Mouse (Mus musculus): ENCODE data around the gene Olfr314.
"Not testable (repeated sequence)": the region's sequence is repeated elsewhere in the genome, so short reads cannot be mapped to it uniquely, and the experiment has no call there.

The Olfr314 gene

DNA sequence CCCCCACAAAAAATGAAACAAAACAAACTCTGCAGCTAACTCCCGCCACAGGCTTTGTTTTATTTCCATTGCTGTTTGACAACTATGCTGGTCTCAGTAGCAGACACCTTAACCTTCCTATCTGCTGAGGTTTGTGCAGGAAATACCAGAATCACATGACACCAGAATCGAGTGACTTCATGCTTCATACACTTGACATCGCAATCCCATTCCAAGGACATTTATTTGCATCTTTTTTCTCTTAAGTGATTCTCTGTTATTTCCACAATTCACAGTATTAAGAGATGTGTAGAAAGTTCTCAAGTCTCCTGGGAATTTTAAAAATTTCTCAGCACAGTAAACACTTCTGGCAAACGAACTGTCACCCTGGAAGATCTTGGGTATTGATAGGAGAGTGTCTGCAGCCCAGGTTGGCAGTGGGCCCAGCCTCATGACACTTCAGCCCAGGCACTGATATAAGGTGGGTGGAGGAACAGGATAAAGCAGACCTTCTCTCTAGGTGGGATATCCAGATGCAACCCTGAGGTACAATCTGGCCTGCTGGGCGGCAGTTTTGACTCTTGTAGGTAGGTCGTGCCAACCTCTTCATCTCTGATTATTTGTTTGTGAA is at the start of gene Olfr314:
Olfr314 (plus strand) TSS at position 473 of the 610 bp plus-strand sequence.
- DNase-seq (ENCODE audit: extremely low read depth, insufficient read length, low spot score): no peak

DNA sequence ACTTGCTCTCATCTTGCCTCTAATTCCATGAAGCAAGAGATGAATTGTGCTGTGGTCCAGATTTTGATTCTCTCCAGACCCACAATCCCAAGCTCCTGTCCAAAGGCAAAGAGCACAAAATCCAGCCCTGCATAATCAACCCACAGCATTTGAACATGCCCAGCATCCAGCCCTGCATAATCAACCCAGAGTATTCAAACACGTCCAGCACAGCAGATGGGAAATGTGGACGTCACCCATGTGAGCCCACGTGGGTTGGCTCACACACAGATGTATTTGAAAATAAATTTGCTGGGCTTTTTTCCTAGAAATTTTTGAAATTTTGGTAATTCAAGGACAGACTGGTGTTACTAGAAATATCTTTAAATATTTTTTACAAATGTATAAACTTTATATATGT is 49.4 kb upstream of the Olfr314 start:
- DNase-seq (ENCODE audit: extremely low read depth, insufficient read length, low spot score): no peak

DNA sequence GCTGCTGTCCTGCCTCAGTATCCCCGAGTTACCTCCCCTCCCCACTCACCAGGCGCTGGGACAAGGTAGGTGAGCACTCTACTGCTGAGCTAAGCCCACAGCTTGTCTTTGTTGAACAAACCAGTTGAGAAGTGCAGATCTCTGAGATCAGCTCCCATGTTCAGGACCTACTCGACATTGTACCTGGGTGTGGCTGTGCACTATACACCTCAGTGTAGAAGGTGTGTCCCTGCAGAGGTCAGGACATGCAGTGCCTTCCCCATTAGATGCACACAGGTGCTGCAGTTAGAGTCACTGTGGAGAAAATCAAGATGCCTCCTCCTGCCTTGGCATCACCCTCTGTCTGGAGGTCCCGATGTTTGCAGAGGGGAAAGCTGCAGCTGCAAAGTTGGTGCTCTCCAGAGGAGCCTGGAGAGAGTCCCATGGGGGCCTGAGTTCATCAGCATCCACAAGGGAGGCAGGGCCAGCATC is 43.9 kb upstream of the Olfr314 start, which contains the start of gene Olfr317:
Olfr317 (minus strand) TSS at position 421 of the 471 bp plus-strand sequence.
- no peak for DNase-seq (ENCODE audit: extremely low read depth, insufficient read length, low spot score)

DNA sequence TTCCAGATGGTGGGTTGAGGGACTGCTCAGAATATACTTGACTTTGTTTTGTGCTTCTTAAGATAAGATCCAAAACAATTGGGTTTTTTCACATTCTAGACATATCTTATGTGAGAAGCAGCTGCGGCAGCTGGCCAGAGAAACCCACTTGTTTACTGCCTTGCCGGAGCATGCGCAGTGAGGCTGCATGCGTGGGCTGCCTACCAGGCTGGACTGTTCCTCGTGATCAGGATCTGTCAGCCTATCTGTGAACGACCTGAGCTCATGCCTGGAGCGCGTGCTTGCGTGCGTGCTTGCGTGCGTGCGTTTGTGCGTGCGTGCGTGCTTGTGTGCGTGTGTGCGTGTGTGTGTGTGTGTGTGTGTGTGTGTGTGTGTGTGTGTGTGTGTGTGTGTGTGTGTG is 31.7 kb upstream of the Olfr314 start:
- not testable (repeated sequence) for DNase-seq (ENCODE audit: extremely low read depth, insufficient read length, low spot score)

DNA sequence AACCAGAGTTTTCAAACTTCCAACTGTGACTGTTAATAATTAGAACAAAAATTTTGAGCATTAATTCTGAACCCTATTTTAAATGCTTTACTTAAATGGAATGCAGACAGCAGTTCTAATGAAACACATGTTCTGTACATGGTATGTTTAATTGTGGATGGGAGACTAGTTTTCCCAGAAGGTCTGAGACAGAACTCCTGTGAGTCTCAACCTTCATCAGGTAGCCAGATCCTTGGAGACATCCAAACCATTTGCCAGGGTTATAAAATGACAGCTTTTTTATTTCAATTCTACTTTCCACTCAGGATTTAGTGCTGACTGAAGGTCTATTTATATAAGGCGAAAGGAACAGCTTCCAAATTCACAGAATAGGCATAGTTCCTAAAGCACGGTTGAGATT is 30.3 kb upstream of the Olfr314 start, which contains the start of gene Olfr316:
Olfr316 (plus strand) TSS at position 301 of the 400 bp plus-strand sequence.
- DNase-seq (ENCODE audit: extremely low read depth, insufficient read length, low spot score): no peak

DNA sequence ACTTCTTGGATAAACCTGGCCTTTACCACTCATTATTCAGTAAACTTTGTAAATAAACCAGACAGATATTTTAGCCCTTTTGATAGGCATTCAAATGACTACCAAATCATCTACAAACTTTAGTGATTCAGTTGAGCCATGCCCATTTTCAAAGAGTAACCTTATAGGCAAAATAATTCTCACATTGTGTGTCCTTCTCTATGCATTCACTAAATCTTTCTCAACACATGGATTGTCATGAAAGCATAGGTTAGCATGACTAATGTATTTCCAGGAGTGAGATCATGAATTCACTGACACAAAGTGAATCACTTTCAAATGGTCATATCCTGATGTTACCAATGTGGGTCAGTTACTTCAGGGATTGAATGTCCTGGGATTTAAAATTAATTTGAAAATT is 9.9 kb upstream of the Olfr314 start, which contains the start of gene Olfr315:
Olfr315 (plus strand) TSS at position 301 of the 400 bp plus-strand sequence.
- no peak for DNase-seq (ENCODE audit: extremely low read depth, insufficient read length, low spot score)

DNA sequence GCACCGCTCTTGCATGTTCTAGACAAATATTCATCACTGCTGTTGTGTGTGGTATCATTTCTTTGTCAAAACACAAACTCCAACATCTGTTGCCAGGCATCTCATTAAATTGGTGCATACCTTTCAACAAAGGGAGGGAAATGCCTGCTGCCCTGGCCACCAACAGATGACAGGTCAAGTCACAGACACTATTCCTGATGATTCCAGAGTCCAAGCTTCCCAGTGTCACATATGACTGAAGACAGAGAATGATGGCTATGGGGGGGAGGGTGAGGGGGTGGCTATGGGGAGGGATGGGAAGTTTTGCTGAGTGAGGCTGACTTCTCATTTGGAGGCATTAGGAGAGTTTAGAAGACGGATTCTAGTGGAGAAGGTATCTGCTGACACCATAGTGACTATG is 1.4 kb downstream of the Olfr314 start:
- no peak for DNase-seq (ENCODE audit: extremely low read depth, insufficient read length, low spot score)

DNA sequence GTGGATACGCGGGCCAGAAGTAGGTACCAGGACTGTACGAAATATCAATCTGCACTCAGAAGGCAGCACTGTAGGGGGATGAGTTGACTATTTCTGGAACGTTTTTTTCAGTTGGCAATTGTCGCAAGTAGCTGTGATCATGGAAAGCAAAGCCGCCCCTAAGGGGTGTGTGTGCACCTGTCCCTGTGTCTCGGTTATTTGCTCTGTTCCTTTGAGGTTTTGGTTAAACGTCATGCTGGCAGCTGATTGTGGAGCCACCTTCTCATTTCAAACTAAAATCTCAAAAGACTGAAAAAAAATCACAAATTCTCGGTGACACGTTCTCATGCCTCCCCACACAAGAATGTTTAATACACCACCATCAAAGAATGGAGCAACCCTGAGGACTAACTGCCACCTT is 4.9 kb downstream of the Olfr314 start:
- no peak for DNase-seq (ENCODE audit: extremely low read depth, insufficient read length, low spot score)

DNA sequence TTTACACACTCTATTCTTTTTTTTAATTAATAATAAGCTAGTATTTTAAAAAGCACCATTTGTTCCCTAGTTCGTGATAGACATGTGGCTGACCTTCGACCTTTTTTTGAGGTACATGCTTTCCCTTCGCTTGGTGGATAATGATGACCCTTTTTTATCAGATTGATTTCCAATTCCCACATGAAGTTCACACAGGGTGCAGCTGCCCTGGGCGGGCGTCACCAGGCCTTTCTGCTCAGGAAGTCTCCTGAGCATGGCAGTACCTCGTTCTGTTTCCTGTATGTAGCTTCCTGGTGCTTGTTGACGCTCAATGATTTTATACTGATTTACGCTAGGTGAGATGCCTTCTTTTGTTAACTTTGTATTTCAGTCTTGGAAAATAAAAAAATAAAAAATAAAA is 5.6 kb downstream of the Olfr314 start:
- DNase-seq (ENCODE audit: extremely low read depth, insufficient read length, low spot score): no peak

DNA sequence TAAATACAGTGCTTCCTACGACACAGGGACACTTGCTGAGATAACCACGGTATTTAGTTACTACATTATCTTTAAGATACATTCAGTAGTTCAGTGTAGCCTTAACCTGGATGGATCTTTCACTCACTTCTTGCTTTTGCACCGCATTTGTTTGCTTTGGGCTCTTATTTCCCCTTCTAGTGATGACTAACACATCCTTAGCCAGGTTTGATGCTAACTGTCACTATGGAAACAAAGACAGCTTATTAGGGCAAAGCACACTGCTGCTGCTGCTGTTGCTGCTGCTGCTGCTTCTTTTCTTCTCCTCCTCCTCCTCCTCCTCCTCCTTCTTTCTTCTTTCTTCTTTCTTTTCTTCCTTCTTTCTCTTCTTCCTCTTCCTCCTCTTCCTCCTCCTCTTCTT is 6.8 kb downstream of the Olfr314 start:
- DNase-seq (ENCODE audit: extremely low read depth, insufficient read length, low spot score): no peak

DNA sequence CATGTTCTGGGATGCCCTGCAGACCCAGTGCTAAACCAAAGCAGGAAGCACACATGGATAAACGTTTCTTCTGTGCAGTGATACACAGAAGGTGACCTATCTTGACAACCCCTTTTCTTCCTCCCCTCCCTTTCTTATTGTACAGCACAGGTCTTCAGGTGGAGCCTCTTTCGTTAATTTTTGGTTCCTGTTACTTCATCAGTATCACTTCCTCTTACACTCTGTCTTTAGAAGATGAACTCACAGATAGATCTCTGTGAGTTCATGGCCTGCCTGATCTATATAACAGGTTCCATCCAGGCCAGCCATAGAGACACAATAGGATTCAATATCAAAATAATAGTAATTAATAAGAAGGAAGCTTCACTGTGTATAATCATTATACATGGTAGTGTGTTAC is 7.3 kb downstream of the Olfr314 start:
- DNase-seq (ENCODE audit: extremely low read depth, insufficient read length, low spot score): no peak

DNA sequence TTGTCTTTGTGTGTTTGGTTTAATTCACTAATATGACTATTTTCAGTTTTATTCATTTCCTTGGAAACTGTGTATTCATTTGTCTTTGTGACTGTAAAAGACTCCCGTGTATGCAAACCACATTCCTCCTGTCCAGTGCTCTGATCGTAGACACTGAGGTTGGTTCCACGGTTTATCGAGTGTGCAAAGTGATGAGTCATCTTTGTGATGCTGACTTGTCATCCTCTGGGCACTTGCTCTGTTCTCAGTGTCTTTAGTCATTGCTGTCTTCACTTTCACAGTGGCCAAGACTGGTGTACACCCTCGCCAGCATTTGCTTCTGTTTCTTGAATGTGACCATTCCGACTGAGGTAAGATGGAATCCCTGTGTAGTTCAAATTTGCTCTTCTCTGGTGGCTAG is 7.9 kb downstream of the Olfr314 start:
- DNase-seq (ENCODE audit: extremely low read depth, insufficient read length, low spot score): peak; percentile 48

DNA sequence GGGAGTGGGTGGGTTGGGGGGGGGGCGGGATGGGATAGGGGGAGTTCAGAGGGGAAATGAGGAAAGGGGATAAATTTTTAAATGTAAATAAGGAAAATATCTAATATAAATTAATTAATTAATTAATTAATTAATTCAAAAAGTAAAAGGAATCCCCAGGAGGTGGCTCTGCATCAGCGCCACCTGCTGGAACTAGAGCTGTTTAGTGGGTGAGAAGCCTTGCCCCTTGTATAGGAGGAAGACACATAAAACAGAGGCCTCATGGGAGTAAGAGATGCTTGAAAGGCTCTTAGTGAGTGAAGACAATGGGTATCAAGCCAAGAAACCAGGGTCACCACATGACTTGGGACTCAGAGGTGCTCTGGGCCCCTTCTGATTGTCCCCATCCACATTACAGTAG is 13.1 kb downstream of the Olfr314 start:
- DNase-seq (ENCODE audit: extremely low read depth, insufficient read length, low spot score): no peak

DNA sequence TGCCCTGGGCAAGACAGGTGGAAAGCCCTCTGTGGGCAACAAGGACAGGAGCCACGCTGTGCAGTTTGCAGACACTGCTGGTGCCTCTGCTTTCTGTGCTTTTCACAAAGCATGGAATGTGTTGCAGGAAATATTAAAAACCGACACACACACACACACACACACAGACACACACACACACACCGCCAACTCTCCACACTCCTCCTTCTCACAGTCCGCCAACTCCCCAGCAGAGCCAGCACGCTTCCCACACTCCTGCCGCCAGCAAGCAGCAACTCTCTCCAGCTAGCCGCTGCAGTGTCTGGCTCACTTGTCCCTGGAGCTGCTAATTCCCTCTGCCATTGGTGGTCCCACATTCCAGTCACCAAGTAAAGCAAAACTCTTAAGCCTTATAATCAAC is 14.1 kb downstream of the Olfr314 start:
- no peak for DNase-seq (ENCODE audit: extremely low read depth, insufficient read length, low spot score)

DNA sequence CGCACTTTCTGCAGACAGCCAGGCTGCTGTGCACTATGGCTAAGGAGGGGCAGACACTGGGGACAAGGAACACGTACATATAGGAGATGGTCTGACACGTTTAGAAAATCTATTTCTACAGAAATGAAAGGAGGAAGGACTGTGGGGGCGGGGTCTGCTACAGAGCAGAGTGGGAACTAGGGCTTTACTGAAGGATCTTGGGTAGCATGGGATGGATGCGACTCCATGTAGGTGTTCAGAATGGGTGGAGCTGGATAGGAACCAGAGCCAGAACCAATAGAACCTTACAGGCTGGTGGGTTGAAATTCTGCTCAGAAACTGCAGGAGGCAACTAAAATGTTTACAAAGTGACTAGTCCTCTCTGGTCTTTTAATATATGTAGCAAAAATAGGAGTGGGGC is 17.0 kb downstream of the Olfr314 start:
- no peak for DNase-seq (ENCODE audit: extremely low read depth, insufficient read length, low spot score)

DNA sequence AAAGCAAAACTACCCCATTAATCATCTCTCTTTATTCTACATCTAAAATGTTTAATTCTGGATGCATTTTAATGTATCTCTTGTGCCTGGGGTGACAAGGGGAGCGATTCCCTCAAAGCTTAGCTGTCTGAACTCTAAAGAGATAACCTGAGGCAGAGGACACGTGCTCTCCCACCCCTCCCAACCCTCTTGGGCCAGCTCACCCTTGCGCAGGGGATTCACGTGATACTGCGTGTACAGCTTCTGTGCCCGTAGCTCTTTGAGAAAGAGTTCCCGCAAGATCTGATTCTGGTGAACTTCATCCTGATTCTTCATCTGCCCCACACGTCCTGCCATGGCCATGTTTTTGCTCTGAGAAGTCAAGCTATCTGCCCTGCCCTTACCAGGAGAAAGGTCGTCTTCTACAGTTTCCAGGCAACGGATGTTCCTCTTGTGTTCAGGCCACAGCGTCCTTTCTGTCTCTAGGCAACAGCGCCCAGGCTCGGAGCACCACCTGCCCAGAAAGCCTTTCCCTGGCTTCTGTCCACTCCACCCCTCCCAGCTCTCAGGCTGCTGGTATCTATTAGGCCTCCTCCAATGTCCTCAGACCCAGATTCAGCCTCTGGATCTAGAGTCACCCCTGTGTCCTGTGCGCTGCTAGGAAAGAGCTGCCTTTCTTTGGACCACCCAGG is 18.9 kb downstream of the Olfr314 start, which contains the start of gene Fam183b:
Fam183b (minus strand) TSS at position 403 of the 671 bp plus-strand sequence.
- no peak for DNase-seq (ENCODE audit: extremely low read depth, insufficient read length, low spot score)

DNA sequence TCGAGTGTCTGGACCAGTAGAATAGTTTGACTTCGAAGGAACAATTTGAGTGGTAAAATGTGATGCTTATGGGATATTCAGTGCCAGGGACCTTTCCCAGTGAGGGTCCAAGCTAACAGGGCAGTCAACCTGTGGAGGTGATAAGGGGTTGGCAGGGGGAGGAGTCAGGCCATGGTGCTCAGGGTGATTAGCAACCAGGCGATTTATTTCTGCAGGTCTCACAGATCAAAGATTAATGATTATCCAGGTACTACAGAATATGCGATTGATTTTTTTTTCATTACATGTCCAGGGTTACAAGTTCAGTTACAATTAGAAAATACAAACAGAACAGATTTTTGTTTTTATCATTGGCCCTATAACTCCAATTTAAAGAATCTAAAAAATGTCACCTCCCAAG is 21.1 kb downstream of the Olfr314 start:
- no peak for DNase-seq (ENCODE audit: extremely low read depth, insufficient read length, low spot score)

DNA sequence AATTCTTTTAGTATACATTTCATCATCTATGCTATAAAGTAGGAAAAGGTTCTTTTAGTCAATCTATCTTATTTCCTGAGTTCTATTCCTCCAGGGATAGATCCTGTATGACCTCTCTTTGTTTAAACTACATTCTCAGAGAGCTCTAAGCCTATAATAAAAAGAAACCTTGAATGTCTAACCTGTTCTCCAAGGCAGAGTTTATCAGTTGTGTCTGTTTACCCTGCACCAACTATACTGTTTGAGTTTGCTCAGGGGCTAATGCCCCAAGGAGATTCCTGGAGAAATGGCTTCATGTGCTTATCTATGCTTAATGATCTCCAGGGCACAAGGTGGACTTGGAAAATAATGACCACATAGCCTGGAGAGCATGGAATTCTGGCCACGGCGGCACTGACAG is 21.6 kb downstream of the Olfr314 start:
- no peak for DNase-seq (ENCODE audit: extremely low read depth, insufficient read length, low spot score)

DNA sequence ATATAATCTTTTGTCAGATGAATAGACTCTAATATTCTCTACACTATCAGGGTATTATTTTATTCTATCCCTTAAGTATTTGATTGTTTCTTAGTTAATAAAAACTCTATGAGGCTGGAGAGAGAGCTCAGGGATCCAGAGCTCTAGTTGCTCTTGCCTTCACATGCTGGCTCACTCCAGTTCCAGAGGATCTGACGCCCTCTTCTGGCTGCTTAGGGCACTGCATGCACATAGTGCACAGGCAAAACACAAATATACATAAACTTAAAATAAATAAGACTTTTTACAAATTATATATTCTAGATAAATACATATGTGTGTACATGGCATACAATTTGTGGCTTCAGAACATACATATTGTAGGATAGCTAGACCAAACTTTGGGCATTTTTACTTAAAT is 29.2 kb downstream of the Olfr314 start:
- no peak for DNase-seq (ENCODE audit: extremely low read depth, insufficient read length, low spot score)

DNA sequence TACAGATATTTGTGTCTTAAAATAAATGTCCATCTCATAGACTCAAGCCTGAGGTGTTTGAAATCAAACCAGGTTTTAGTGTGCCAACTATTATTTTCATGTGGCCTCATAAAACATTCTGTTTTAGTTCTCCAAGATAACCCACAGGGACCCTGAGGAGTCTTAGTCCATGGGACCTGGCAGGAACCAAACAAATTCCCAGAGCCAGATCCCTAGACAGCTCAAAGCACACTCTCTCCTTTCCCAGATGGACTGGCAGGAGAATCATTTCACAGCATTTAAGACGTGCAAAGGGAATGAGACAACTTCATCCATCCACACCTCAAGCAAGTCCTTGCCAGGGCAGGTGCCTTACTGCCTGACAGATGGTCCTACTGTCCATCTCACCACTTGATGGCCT is 31.9 kb downstream of the Olfr314 start, which contains the start of gene Olfr313:
Olfr313 (plus strand) TSS at position 301 of the 400 bp plus-strand sequence.
- not testable (repeated sequence) for DNase-seq (ENCODE audit: extremely low read depth, insufficient read length, low spot score)

DNA sequence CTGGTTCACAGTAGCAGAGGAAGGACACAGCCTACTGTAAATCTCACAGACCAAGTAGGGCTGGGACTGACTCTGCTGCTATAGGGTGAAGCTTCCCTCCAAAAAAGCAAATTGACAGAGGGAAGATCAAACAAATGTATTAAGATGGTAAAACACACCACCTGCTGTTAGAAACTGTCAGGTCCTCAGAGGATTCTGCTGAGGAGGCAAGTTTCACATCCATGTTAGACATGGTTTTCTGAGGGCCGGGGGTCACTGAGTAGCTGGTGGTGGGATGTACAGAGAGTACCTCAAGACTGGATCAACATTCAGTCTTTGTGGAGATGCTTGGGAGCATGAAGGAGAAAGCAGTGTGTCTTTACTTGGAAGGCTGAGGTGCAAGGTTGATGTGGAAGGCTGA is 32.9 kb downstream of the Olfr314 start:
- no peak for DNase-seq (ENCODE audit: extremely low read depth, insufficient read length, low spot score)

DNA sequence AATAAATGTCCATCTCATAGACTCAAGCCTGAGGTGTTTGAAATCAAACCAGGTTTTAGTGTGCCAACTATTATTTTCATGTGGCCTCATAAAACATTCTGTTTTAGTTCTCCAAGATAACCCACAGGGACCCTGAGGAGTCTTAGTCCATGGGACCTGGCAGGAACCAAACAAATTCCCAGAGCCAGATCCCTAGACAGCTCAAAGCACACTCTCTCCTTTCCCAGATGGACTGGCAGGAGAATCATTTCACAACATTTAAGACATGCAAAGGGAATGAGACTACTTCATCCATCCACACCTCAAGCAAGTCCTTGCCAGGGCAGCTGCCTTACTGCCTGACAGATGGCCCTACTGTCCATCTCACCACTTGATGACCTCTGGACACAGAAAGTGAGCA is 46.2 kb downstream of the Olfr314 start, which contains the start of gene Olfr312:
Olfr312 (plus strand) TSS at position 301 of the 400 bp plus-strand sequence.
- not testable (repeated sequence) for DNase-seq (ENCODE audit: extremely low read depth, insufficient read length, low spot score)

Data from 3134 (cell line).